Mouse (Mus musculus) kidney, postnatal 10 days (tissue): ENCODE measurements around the gene Slc25a47.

Source experiments
- DNase-seq: peaks from one replicate; pipeline ENCODE4 v3.0.0; 2021; ENCODE audit warnings: mixed read lengths

The Slc25a47 gene

GRCm38 (mm10) chr12:108835840-108836409 lies at the start of gene Slc25a47, which contains the start of gene Slc25a29:
Slc25a47 (plus strand) TSS chr12:108836046.
Slc25a29 (minus strand) TSS chr12:108835883.
- peak; percentile 98 for DNase-seq

GRCm38 (mm10) chr12:108787329-108787728 lies 48.5 kb upstream of the Slc25a47 start:
- DNase-seq = no peak

- DNase-seq = peak; percentile 91
Observed at GRCm38 (mm10) chr12:108792152-108792545, 43.7 kb upstream of the Slc25a47 start.

GRCm38 (mm10) chr12:108792546-108793452 lies 43.0 kb upstream of the Slc25a47 start, which contains the start of gene Yy1:
Yy1 (plus strand) TSS chr12:108792973.
- peak; percentile 99 for DNase-seq

- peak; percentile 55 for DNase-seq
Observed at GRCm38 (mm10) chr12:108793453-108793941, 42.3 kb upstream of the Slc25a47 start.

GRCm38 (mm10) chr12:108794078-108794711 lies 41.7 kb upstream of the Slc25a47 start:
- DNase-seq = peak; percentile 92

- DNase-seq = no peak
Observed at GRCm38 (mm10) chr12:108794979-108795537, 40.8 kb upstream of the Slc25a47 start.

- no peak for DNase-seq
Observed at GRCm38 (mm10) chr12:108801613-108802012, 34.2 kb upstream of the Slc25a47 start.

- no peak for DNase-seq
Observed at GRCm38 (mm10) chr12:108804388-108804787, 31.5 kb upstream of the Slc25a47 start.

- DNase-seq = no peak
Observed at GRCm38 (mm10) chr12:108808465-108808864, 27.4 kb upstream of the Slc25a47 start.

- DNase-seq = no peak
Observed at GRCm38 (mm10) chr12:108809771-108810170, 26.1 kb upstream of the Slc25a47 start.

GRCm38 (mm10) chr12:108810309-108810708 lies 25.5 kb upstream of the Slc25a47 start:
- DNase-seq = no peak

- DNase-seq = peak; percentile 55
Observed at GRCm38 (mm10) chr12:108811133-108811532, 24.7 kb upstream of the Slc25a47 start.

- DNase-seq = no peak
Observed at GRCm38 (mm10) chr12:108812463-108812862, 23.4 kb upstream of the Slc25a47 start.

GRCm38 (mm10) chr12:108814470-108814869 lies 21.4 kb upstream of the Slc25a47 start:
- DNase-seq = no peak

- DNase-seq = no peak
Observed at GRCm38 (mm10) chr12:108816569-108816968, 19.3 kb upstream of the Slc25a47 start.

GRCm38 (mm10) chr12:108820461-108820860 lies 15.4 kb upstream of the Slc25a47 start:
- no peak for DNase-seq

GRCm38 (mm10) chr12:108823036-108823435 lies 12.8 kb upstream of the Slc25a47 start:
- DNase-seq = no peak

- DNase-seq = no peak
Observed at GRCm38 (mm10) chr12:108824225-108824874, 11.5 kb upstream of the Slc25a47 start.

GRCm38 (mm10) chr12:108825561-108826224 lies 10.2 kb upstream of the Slc25a47 start:
- DNase-seq = no peak

GRCm38 (mm10) chr12:108826282-108826957 lies 9.4 kb upstream of the Slc25a47 start:
- no peak for DNase-seq
